Mouse (Mus musculus) cortical plate, adult 2 months (tissue): ENCODE results near the gene Macc1. TPM values are rescaled to one million over a fixed set of nuclear protein-coding genes. Genes with fewer than 3 reads are reported as not detected.

Experiments used
- H3K27ac ChIP-seq: fragments of 200-500 bp; 2 replicates; pipeline ENCODE4 v1.5.1; 2012; ENCODE audit warnings: low read length, control low read depth, inconsistent platforms; ENCODE audit not compliant: insufficient read depth
- H3K4me1 ChIP-seq: fragments of 200-500 bp; 2 replicates; pipeline ENCODE4 v1.6.1; 2011; ENCODE audit warnings: low read length; ENCODE audit not compliant: control insufficient read depth, insufficient read depth
- H3K4me3 ChIP-seq: fragments of 200-500 bp; 2 replicates; pipeline ENCODE4 v1.5.1; 2011; ENCODE audit warnings: mild to moderate bottlenecking, low read length, control low read depth; ENCODE audit not compliant: insufficient read depth
- CTCF ChIP-seq: fragments of 200-500 bp; IDR thresholded peaks from 2 replicates; pipeline ENCODE4 v1.5.1; 2011; ENCODE audit warnings: mild to moderate bottlenecking, control low read depth, low read length; ENCODE audit not compliant: insufficient read depth; ENCODE audit errors: extremely low read depth
- POLR2A ChIP-seq: fragments of 200-500 bp; IDR thresholded peaks from 2 replicates; pipeline ENCODE4 v1.6.1; 2011; ENCODE audit warnings: mild to moderate bottlenecking, low read length, control low read depth; ENCODE audit not compliant: insufficient read depth; ENCODE audit errors: extremely low read depth
- polyA plus RNA-seq: library from polyadenylated mRNA; depleted of rRNA; stranded (reverse); fragments of >200 nt; gene quantifications from 2 replicates; pipeline ENCODE4 v1.2.3, GENCODE M21; 2012

Gene Macc1
- polyA plus RNA-seq, 1 experiment, result 0.10 TPM

- no peaks in the 10 kb centered on the region for H3K4me1 ChIP-seq
- no peak for TF ChIP-seq POLR2A
- no peak for TF ChIP-seq CTCF
- no peak overlapping the region for H3K27ac ChIP-seq
- no peak overlapping the region for H3K4me3 ChIP-seq
Measured at GRCm38 (mm10) chr12:119411982-119412381, 97.9 kb downstream of the Macc1 start.

- TF ChIP-seq POLR2A, result no peak
- no peak for TF ChIP-seq CTCF
- Histone ChIP-seq H3K4me1 (no peaks in the 10 kb centered on the region), H3K27ac (no peak overlapping the region), H3K4me3 (no peak overlapping the region)
Measured at GRCm38 (mm10) chr12:119415900-119416299, 101.8 kb downstream of the Macc1 start.

GRCm38 (mm10) chr12:119425749-119426148 lies 111.7 kb downstream of the Macc1 start:
- TF ChIP-seq CTCF (no peak), POLR2A (no peak)
- no peaks in the 10 kb centered on the region for H3K4me1 ChIP-seq
- no peak overlapping the region for H3K4me3 ChIP-seq
- H3K27ac ChIP-seq, result no peak overlapping the region

GRCm38 (mm10) chr12:119426182-119426886 lies 112.3 kb downstream of the Macc1 start:
- Histone ChIP-seq H3K27ac (no peak overlapping the region), H3K4me3 (no peak overlapping the region), H3K4me1 (no peaks in the 10 kb centered on the region)
- TF ChIP-seq POLR2A (no peak), CTCF (no peak)

GRCm38 (mm10) chr12:119426887-119427204 lies 112.8 kb downstream of the Macc1 start:
- no peak for TF ChIP-seq POLR2A
- TF ChIP-seq CTCF, result peak; percentile 62
- no peaks in the 10 kb centered on the region for H3K4me1 ChIP-seq
- H3K27ac ChIP-seq, result no peak overlapping the region
- no peak overlapping the region for H3K4me3 ChIP-seq

GRCm38 (mm10) chr12:119440720-119441119 lies 126.7 kb downstream of the Macc1 start:
- no peak overlapping the region for H3K4me3 ChIP-seq
- no peak overlapping the region for H3K27ac ChIP-seq
- no peaks in the 10 kb centered on the region for H3K4me1 ChIP-seq
- TF ChIP-seq CTCF (no peak), POLR2A (no peak)

GRCm38 (mm10) chr12:119450116-119450515 lies 136.0 kb downstream of the Macc1 start:
- Histone ChIP-seq H3K4me1 (no peaks in the 10 kb centered on the region), H3K27ac (no peak overlapping the region), H3K4me3 (no peak overlapping the region)
- TF ChIP-seq POLR2A, result no peak
- no peak for TF ChIP-seq CTCF

GRCm38 (mm10) chr12:119451232-119451631 lies 137.2 kb downstream of the Macc1 start:
- no peak for TF ChIP-seq CTCF
- H3K27ac ChIP-seq, result no peak overlapping the region
- H3K4me3 ChIP-seq, result no peak overlapping the region
- no peaks in the 10 kb centered on the region for H3K4me1 ChIP-seq

GRCm38 (mm10) chr12:119454076-119454475 lies 140.0 kb downstream of the Macc1 start:
- Histone ChIP-seq H3K4me3 (no peak overlapping the region), H3K27ac (no peak overlapping the region), H3K4me1 (no peaks in the 10 kb centered on the region)
- TF ChIP-seq POLR2A, result no peak
- no peak for TF ChIP-seq CTCF

GRCm38 (mm10) chr12:119464040-119464939 lies 150.2 kb downstream of the Macc1 start:
- Histone ChIP-seq H3K4me1 (no peaks in the 10 kb centered on the region), H3K4me3 (no peak overlapping the region), H3K27ac (no peak overlapping the region)
- no peak for TF ChIP-seq POLR2A
- TF ChIP-seq CTCF, result no peak
